Mouse (Mus musculus) bone marrow macrophage, adult 2 months (primary cell): Measurements from ENCODE around the gene Cmc1. TPM values are rescaled to one million over a fixed set of nuclear protein-coding genes. Genes with fewer than 3 reads are reported as not detected.

Source experiments
- H3K27ac ChIP-seq: 2 replicates; pipeline ENCODE4 v1.5.1; 2012; ENCODE audit warnings: low read depth, low read length; ENCODE audit not compliant: insufficient read depth
- H3K4me1 ChIP-seq: 2 replicates; pipeline ENCODE4 v1.6.1; 2012; ENCODE audit warnings: low read length; ENCODE audit not compliant: control insufficient read depth, insufficient read depth
- H3K4me3 ChIP-seq: 2 replicates; pipeline ENCODE4 v1.5.1; 2012; ENCODE audit warnings: mild to moderate bottlenecking, low read length, moderate library complexity; ENCODE audit not compliant: insufficient read depth
- CTCF ChIP-seq: IDR thresholded peaks from 2 replicates; pipeline ENCODE4 v1.5.1; 2012; ENCODE audit warnings: low read depth, mild to moderate bottlenecking, low read length, moderate library complexity
- POLR2A ChIP-seq: IDR thresholded peaks from 2 replicates; pipeline ENCODE4 v1.6.1; 2012; ENCODE audit warnings: mild to moderate bottlenecking, low read depth, low read length, borderline replicate concordance
- polyA plus RNA-seq: library from polyadenylated mRNA; stranded (reverse); fragments of >200 nt; gene quantifications from 2 replicates; pipeline ENCODE4 v1.2.4, GENCODE M21; 2012; ENCODE audit not compliant: missing spikeins, insufficient read depth, insufficient read length

Gene Cmc1
- polyA plus RNA-seq, 1 experiment: 71.1 TPM

DNA sequence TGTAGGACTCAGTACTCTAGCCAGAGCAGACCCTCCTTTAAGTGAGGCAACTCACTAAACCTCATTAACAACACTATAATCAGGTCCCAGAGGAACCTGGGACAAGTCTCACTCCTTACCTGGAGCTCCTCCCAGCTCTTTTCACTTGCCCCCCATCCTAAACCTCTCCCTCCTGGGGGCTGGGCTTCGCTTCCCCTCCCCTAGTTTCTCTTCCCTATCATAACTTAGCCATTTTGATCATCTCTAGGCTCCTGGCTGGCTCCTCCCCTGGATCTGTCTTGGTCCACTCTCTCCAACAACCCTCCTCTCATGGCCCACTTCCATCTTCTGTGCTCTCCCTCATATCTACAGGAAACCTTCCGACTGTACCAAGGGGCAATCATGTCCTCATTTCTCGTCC, 78.6 kb downstream of the Cmc1 start:
- no peak overlapping the region for H3K27ac ChIP-seq
- TF ChIP-seq POLR2A (no peak), CTCF (no peak)
- H3K4me1 ChIP-seq: peaks cover 28% of the 10 kb centered on the region
- no peak overlapping the region for H3K4me3 ChIP-seq

DNA sequence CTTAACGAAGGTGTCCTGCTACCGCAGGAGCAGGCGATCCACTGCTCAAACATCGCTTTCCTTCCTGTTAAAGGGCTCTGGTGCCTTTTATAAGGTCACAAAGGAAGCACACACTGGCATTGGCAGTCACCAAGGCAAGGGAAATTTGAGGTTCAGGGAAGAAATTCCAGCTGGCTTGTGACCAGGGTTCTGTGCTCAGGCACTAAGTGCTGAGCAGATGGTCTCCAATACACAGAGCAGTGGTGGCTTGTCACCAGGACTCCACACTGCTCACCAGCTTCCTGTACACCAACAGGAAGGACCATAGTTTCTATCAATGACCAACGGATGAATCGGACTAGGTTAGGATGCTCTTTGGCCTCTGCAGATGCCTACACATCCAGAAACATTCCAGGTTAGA, 79.5 kb downstream of the Cmc1 start:
- TF ChIP-seq CTCF: no peak
- no peak for TF ChIP-seq POLR2A
- no peak overlapping the region for H3K27ac ChIP-seq
- H3K4me1 ChIP-seq: peaks cover 28% of the 10 kb centered on the region
- no peak overlapping the region for H3K4me3 ChIP-seq

DNA sequence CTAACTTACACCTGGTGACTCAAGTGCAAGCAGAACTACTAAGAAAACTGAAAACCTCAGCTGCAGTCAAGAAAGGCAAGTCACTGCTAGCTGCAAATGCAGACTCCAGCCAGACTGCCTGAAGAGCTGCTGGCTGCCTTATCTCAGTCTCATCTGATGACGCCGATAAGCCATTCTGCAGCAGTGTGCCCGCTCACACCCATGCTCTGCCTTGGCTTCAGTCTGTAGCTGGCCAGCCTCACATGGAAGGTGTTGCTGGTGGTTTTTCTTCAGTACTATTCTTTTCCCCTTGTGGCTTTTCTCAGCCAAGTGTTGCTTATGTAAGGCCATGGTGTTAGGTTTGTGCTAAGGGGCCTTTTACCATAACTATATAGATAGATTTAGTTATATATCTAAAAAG, 90.9 kb downstream of the Cmc1 start:
- TF ChIP-seq POLR2A (no peak), CTCF (no peak)
- H3K4me3 ChIP-seq: no peak overlapping the region
- H3K27ac ChIP-seq: no peak overlapping the region
- H3K4me1 ChIP-seq: no peaks in the 10 kb centered on the region

DNA sequence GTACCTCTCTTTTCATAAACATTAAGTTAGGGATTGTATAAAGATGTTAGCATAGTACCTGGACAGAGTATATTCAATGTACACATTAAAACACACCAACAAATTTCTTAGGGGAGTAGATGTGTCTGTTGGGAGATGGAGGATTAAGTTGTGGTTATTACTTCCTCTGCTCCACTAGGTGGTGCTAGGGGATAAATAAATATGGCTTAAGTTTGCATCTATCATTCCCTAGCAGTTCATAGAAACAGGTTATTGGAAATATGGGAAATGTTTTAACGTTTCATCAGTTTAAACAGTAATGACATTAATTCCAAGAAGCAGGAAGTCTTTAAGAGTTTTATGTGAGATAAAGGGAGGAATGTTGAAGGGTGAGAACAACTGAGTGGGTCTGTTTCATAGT, 96.7 kb downstream of the Cmc1 start:
- no peak overlapping the region for H3K27ac ChIP-seq
- no peaks in the 10 kb centered on the region for H3K4me1 ChIP-seq
- no peak overlapping the region for H3K4me3 ChIP-seq
- TF ChIP-seq POLR2A (no peak), CTCF (no peak)

DNA sequence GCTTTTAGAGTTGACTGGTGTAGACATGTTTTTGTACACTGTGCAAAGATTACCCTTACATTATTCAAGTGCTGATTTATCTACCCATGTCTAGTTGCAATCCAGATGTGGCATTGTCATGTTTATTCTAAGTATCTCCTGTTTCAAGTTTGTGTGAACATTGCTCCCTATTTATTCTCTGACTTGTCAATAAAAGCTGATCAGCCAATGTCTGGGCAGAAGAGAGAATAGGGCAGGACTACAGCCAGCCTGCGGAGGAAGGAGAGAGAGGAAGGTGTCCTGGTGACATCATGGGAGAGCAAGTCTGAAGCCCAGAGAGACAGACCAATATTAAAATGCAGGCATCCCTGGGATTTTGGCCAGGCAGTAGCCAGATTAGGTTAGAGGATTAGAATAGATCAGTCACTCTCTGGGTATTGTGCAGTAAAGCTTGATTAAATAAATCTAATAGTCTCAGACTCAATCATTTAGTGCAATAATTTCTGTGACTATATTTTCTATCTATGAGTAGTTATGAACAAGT, 104.9 kb downstream of the Cmc1 start:
- Histone ChIP-seq H3K4me3 (no peak overlapping the region), H3K27ac (no peak overlapping the region), H3K4me1 (peaks cover 9% of the 10 kb centered on the region)
- TF ChIP-seq POLR2A: no peak
- no peak for TF ChIP-seq CTCF

DNA sequence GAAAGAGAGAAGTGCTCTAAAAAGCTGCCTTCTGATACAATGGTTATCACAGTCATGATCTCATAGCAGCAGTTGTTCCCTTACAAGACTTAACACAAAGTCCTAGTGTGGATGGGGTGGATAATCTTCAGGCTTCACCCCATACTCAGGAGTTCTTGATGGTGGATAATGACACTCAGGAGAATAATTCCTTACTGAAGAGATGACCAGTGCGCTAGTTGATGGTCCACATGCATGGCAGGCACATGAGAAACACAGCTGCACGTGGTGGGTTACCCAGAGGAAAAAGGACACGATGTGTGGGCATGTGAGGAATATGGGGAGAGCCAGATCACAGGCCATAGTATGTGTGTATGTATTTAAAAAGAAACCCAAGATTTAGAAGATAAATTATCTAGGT, 106.4 kb downstream of the Cmc1 start:
- Histone ChIP-seq H3K4me3 (no peak overlapping the region), H3K4me1 (peaks cover 9% of the 10 kb centered on the region), H3K27ac (no peak overlapping the region)
- TF ChIP-seq CTCF (no peak), POLR2A (no peak)

DNA sequence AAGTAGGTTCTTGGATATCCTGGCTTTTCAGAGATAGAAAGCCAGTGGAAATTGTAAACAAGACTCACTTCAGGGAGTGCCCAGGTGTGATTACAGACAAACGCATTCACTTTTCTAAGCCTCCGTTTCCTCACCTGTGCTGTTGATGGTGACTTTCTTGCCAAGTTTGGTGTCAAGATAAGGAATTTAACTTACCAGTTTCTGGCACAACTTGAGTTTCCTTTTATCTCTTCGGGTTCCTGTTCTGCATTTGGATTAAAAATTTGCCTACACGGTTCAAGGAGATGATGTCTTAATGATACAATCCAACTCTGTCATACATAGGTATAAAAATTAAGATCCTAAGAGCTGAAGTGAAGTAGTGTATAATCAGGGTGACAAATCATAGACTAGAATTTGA, 107.2 kb downstream of the Cmc1 start:
- TF ChIP-seq CTCF: no peak
- TF ChIP-seq POLR2A: no peak
- peaks cover 9% of the 10 kb centered on the region for H3K4me1 ChIP-seq
- H3K27ac ChIP-seq: no peak overlapping the region
- H3K4me3 ChIP-seq: no peak overlapping the region

DNA sequence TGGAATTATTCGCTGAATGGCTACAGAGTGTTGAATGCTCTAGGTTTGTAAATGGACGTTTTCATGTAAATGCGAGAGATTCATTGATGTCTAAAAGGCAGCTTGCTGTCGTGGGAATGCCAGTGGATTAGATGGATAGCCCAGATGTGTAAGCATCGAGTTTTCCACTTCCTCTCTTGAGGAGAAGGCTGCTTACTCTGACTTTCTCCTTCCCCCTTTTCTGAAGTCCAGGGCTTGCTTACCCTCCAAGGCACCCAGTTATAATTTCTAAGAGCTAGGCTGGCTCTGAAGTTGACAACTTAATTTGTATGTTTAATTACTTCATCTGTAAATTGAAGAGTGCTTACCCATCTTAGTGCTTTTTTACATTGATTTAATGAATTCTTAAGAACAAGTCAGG, 108.3 kb downstream of the Cmc1 start:
- TF ChIP-seq POLR2A: no peak
- peaks cover 9% of the 10 kb centered on the region for H3K4me1 ChIP-seq
- H3K4me3 ChIP-seq: peak overlapping the region; percentile 80
- peak overlapping the region; percentile 93 for H3K27ac ChIP-seq

DNA sequence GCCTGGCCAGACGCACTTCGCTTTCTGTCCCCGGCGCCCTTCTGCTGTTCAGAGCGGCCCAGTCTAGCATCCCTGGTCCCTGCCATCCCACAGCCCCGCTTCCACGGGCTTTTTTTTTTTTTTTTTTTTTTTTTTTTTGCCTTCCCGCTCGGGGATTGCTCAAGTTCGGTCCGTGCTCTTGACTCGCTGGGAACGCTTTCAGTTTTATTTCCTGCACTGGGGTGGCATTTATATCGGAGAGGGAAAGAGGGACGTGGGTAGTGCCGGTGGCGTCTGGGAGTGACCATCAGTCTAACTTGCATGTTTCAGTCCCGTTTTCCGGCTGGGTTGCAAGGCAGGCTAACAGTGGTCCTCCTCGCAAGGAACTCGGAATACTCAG, 109.0 kb downstream of the Cmc1 start:
- Histone ChIP-seq H3K27ac (peak overlapping the region; percentile 93), H3K4me3 (peak overlapping the region; percentile 80), H3K4me1 (peaks cover 9% of the 10 kb centered on the region)
- TF ChIP-seq CTCF (no peak), POLR2A (no peak)

DNA sequence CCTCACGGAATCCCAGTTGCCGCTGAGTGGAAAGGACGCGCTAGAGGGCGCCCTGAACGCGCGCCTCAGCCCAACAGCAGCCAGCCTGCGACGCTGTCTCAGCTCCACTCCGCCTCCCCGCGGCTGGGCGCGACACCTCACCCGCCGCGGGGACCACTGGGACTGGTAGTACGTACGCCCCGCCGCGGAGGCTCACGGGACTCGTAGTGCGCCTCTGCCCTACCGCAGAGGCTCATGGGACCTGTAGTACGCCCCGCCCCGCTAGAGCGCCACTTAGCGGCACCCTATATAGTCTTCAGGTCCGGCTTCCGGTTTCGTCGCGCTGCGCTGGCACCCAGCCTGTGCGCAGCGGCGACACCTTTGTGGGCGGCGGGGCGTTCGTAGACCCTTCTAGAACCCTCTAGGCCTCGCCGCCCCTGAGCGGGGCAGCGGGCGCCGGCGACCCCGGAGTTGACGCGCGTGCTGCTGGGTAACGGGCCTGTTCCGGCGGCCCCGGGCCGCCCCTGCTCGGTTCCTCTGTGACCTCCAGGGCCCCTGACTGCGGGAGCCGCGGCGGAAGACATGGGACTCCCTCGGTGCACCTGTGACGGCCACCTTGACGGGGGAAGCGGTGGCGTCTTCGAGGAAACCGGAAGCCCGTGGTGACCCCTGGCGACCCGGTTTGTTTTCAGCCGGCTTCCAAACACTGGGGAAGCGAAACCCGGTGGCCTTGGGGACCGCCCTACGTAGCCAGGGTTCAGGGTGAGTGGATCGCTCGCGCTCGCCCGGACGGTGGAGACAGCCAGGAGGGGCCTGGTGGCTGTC, 109.6 kb downstream of the Cmc1 start, which contains the start of gene Azi2:
Azi2 (plus strand) TSS at position 282 of the 804 bp plus-strand sequence.
- 0 out of 2 replicates have a peak, but pooled peaks have one; percentile 16 for TF ChIP-seq CTCF
- TF ChIP-seq POLR2A: no peak
- Histone ChIP-seq H3K4me3 (peak within 1 kb of the TSS; percentile 80), H3K4me1 (peaks cover 9% of the 10 kb centered on the region), H3K27ac (peak within 1 kb of the TSS; percentile 93)

DNA sequence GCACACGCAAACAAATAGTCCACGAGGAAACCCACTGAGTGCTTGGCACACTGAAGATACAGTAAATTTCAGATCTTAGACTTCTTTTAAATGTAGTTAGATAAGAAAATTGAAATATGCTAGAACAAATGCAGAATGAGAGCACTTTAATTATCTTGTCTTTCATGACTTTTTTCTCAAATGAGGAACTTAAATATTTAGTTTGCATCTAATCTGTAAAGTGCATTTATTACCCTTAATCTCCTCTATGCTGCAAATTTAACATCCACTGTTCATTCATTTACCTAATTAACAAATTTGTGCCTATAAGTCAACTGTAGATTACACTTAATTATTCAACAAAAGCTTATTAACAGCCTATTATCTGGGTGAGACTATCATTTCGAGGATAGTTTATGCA, 115.0 kb downstream of the Cmc1 start:
- no peak overlapping the region for H3K27ac ChIP-seq
- H3K4me3 ChIP-seq: no peak overlapping the region
- H3K4me1 ChIP-seq: peaks cover 2% of the 10 kb centered on the region; the same call in 1 of the 2 replicates
- TF ChIP-seq CTCF (no peak), POLR2A (no peak)
